Mouse (Mus musculus) embryonic fibroblast, embryonic 13.5 days (primary cell): ENCODE data around the gene Osbpl10.

ENCODE experiments used
- CTCF ChIP-seq: IDR thresholded peaks from 2 replicates; pipeline ENCODE4 v1.5.1; 2011; ENCODE audit warnings: mild to moderate bottlenecking, control low read depth, low read length, moderate library complexity, borderline replicate concordance; ENCODE audit not compliant: insufficient read depth
- POLR2A ChIP-seq: IDR thresholded peaks from 2 replicates; pipeline ENCODE4 v1.6.1; 2011; ENCODE audit warnings: low read depth, mild to moderate bottlenecking, control low read depth, low read length, moderate library complexity

GRCm38 (mm10) chr9:115273095-115273649 lies 294.8 kb downstream of the Osbpl10 start:
- TF ChIP-seq CTCF (no peak), POLR2A (no peak)
